Mouse (Mus musculus) ES-Bruce4 (cell line): Measurements from ENCODE around the gene Slc6a20a.

Source experiments
- CTCF ChIP-seq: IDR thresholded peaks from one replicate; pipeline ENCODE4 v1.8.1; 2011; ENCODE audit warnings: low read depth, low read length
- EP300 ChIP-seq: IDR thresholded peaks from 2 replicates; pipeline ENCODE4 v1.6.1; 2011; ENCODE audit warnings: low read depth, low read length; ENCODE audit not compliant: insufficient read depth
- POLR2A ChIP-seq: IDR thresholded peaks from one replicate; pipeline ENCODE4 v1.8.1; 2011; ENCODE audit warnings: low read length; ENCODE audit not compliant: insufficient read depth

DNA sequence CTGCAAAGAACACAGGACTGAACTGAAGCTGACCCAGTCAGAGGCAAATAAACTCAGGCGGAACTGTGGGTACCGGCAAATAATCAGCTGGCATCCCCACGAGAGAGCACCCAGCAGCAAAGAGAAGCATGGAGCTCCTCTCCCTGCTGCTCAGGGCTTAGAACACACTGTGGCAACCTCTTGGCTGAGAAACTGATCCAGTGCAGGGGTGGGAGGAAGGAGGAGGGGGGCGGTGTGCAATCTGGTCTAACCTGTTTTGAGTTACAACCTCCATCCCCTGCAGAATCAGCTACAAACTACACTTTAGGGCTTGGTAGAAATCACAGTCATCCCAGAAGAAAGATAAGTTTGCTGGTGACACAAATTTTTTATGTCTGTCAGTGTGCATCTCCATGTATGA lies 27.3 kb downstream of the Slc6a20a start:
- no peak for TF ChIP-seq EP300
- no peak for TF ChIP-seq CTCF
- no peak for TF ChIP-seq POLR2A
